Mouse (Mus musculus): Measurements from ENCODE around the gene Rab33b.

DNA sequence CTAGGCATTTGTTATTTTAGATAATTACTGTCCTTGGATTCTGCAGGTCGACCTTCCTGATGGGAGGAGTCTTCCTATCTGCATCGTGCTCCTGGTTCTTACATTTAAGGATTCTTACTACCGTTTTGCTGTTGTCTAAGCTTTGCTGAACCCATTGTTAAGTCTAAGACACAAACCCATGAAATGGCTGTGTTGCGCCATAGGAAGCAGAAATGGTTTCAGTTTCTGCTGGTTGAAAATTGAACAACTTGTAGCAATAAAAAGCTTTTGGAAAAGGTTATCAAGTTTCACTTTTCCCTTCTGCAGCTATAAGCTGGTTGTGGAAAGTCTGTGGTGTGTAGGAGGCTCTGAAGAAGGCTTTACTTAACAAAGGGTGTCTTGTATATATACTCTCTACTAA lies 8.0 kb upstream of the Rab33b start:
- TF ChIP-seq CTCF (IDR thresholded peaks at IDR 0.05; ENCODE audit: extremely low read depth, insufficient read depth, low read length) (no peak), POLR2A (IDR thresholded peaks at IDR 0.05; ENCODE audit: extremely low read depth, insufficient read depth, low read length) (no peak)
